Mouse (Mus musculus) limb, embryonic 14.5 days (tissue): ENCODE measurements around the gene Carns1. TPM values are rescaled to one million over a fixed set of nuclear protein-coding genes. Genes with fewer than 3 reads are reported as not detected.
"Not testable (repeated sequence)": the region's sequence is repeated elsewhere in the genome, so short reads cannot be mapped to it uniquely, and the experiment has no call there.

Experiments used
- ATAC-seq: fragments of 200-750 bp; cut with Nextera tagmentation; 2 replicates; pipeline ENCODE4 v1.8.0; 2017; ENCODE audit warnings: low read depth, moderate number of reproducible peaks, moderate TSS enrichment; ENCODE audit not compliant: low FRiP score
- DNase-seq: peaks from one replicate; pipeline ENCODE4 v3.0.0-alpha.2; 2015; ENCODE audit warnings: low spot score
- H3K27ac ChIP-seq: fragments of 300-500 bp; sonication (generic); replicated peaks from 2 replicates; pipeline ENCODE4 v1.5.1; 2014; ENCODE audit warnings: low read depth, mild to moderate bottlenecking, low read length, moderate library complexity, mixed read lengths
- H3K27me3 ChIP-seq: fragments of 300-500 bp; sonication (generic); 2 replicates; pipeline ENCODE4 v1.6.1; 2014; ENCODE audit warnings: low read length, mixed read lengths; ENCODE audit not compliant: control insufficient read depth, insufficient read depth
- H3K36me3 ChIP-seq: fragments of 300-500 bp; sonication (generic); 2 replicates; pipeline ENCODE4 v1.6.1; 2014; ENCODE audit warnings: mild to moderate bottlenecking, low read length, moderate library complexity, mixed read lengths; ENCODE audit not compliant: control insufficient read depth, insufficient read depth
- H3K4me1 ChIP-seq: fragments of 300-500 bp; sonication (generic); 2 replicates; pipeline ENCODE4 v1.6.1; 2014; ENCODE audit warnings: antibody characterized with exemption, low read length, mixed read lengths; ENCODE audit not compliant: control insufficient read depth, insufficient read depth
- H3K4me2 ChIP-seq: fragments of 300-500 bp; sonication (generic); replicated peaks from 2 replicates; pipeline ENCODE4 v1.6.1; 2014; ENCODE audit warnings: low read depth, mild to moderate bottlenecking, low read length, moderate library complexity; ENCODE audit not compliant: severe bottlenecking
- H3K4me3 ChIP-seq: fragments of 300-500 bp; sonication (generic); replicated peaks from 2 replicates; pipeline ENCODE4 v1.5.1; 2014; ENCODE audit warnings: low read length
- H3K9ac ChIP-seq: fragments of 300-500 bp; sonication (generic); 2 replicates; pipeline ENCODE4 v1.6.1; 2014; ENCODE audit warnings: mild to moderate bottlenecking, low read depth, low read length, moderate library complexity; ENCODE audit not compliant: severe bottlenecking
- H3K9me3 ChIP-seq: fragments of 300-500 bp; sonication (generic); 2 replicates; pipeline ENCODE4 v1.6.1; 2016; ENCODE audit warnings: low read length; ENCODE audit not compliant: control insufficient read depth
- POLR2A ChIP-seq: fragments of 200-500 bp; IDR thresholded peaks from 2 replicates; pipeline ENCODE4 v1.8.0; 2012; ENCODE audit warnings: inconsistent platforms, mild to moderate bottlenecking, moderate library complexity, borderline replicate concordance; ENCODE audit not compliant: insufficient read depth, insufficient read length; ENCODE audit errors: extremely low read depth
- WGBS: fragments of 180-500 bp; shearing (Covaris S2); extraction: QIAGEN DNeasy Blood & Tissue Kit; methylation state at CpG from one replicate; pipeline ENCODE4 v1.1.7; 2014; 5-methylcytosine and 5-hydroxymethylcytosine counted together
- polyA plus RNA-seq, 2 experiments: library from polyadenylated mRNA; depleted of rRNA in 1 of 2; stranded (reverse) in 1 of 2; unstranded in 1 of 2; fragments of >200 nt; fragmentation: Nextera tagmentation in 1 of 2; extraction: Ambion mirVana in 1 of 2; gene quantifications; 2 replicates each; pipeline versions ENCODE4 v1.2.1 to v1.2.3; 2012 to 2014

Carns1 gene
- polyA plus RNA-seq, 2 experiments = 1.8 to 2.6 TPM

DNA sequence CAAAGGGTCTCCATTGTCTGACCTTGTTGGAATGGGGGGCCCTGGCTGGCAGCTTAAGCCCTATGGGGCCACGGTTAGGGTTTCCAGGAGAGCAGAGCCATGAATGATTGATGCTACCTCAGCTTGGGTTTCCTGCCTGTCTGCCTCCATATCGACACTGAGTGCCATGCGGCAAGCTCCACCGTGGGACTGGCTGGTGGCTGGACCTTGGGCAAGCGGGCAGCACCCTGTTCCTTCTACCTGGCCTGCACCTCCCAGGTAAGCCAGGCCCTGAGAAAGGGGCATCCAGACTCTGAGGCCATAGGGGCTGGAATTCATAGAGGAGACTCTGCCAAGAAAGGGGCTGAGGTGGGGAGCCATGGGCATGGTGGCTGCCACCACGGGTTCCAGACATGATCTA lies 35.1 kb downstream of the Carns1 start:
- Histone ChIP-seq H3K4me3 (no peak overlapping the region), H3K9ac (no peak overlapping the region), H3K27ac (no peak overlapping the region), H3K27me3 (no peaks in the 10 kb centered on the region), H3K4me2 (no peak overlapping the region), H3K4me1 (no peaks in the 10 kb centered on the region), H3K9me3 (no peaks in the 10 kb centered on the region), H3K36me3 (no peaks in the 10 kb centered on the region)
- whole genome bisulfite sequencing = 71% methylated on average over 6 of the region's 6 CpGs
- DNase-seq = no peak
- ATAC-seq = no peak
- no peak for TF ChIP-seq POLR2A

DNA sequence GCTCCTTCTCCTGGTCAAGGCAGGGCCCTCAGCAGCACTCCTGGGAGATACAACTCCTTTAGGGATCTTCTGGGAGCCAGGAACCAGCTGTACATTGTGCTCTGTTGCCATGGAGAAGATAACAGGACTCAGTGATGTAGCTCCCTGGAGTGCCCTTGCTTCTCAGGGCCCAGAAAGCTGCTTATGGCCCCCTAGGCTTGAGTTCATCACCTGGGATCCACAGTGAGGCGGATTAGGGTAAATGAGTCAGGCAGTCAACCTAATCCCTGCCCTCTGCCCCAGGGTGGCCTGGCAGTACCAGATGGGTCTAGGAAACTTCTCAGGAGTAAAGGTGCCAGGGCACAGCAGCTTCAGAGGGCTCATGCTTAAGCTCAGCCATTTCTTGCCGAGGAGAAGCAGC lies 35.8 kb downstream of the Carns1 start, which contains the start of gene Gpr152:
Gene Gpr152 (plus strand): TSS at position 342 of the 400 bp plus-strand sequence.
- no peaks in the 10 kb centered on the region for H3K9me3 ChIP-seq
- no peaks in the 10 kb centered on the region for H3K36me3 ChIP-seq
- ATAC-seq (no peak), DNase-seq (no peak)
- H3K27me3 ChIP-seq = no peaks in the 10 kb centered on the region
- TF ChIP-seq POLR2A = no peak
- H3K4me1 ChIP-seq = no peaks in the 10 kb centered on the region
- WGBS = 71% methylated on average over 2 of the region's 2 CpGs
- no peak within 1 kb of the TSS for H3K27ac ChIP-seq
- H3K9ac ChIP-seq = no peak within 1 kb of the TSS
- H3K4me3 ChIP-seq = no peak within 1 kb of the TSS
- no peak within 1 kb of the TSS for H3K4me2 ChIP-seq

DNA sequence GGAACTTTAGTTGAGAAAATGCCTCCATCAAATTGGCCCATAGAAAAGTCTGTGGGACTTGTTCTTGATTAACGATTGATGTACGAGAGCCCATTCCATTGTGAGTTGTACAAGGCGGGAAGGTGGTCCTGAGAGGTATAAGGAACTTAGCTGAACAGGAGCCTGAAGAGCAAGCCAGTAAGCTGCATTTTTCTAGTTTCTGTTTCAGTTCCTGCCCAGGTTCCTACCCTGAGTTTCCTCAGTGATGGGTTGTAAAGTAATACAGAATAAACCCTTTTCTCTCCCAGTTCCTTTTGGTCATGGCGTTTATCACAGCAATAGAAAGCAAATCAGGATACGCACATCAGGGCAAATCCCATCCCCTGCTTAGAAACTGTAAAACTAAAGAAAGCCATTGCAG lies 37.4 kb downstream of the Carns1 start:
- H3K9me3 ChIP-seq = no peaks in the 10 kb centered on the region
- H3K27ac ChIP-seq = no peak overlapping the region
- no peak overlapping the region for H3K4me3 ChIP-seq
- no peak for DNase-seq
- H3K27me3 ChIP-seq = no peaks in the 10 kb centered on the region
- 0 out of 2 replicates have a peak, but pooled peaks cover 5% of the 10 kb centered on the region for H3K36me3 ChIP-seq
- H3K9ac ChIP-seq = no peak overlapping the region
- no peaks in the 10 kb centered on the region for H3K4me1 ChIP-seq
- 81% methylated on average over 5 of the region's 5 CpGs for WGBS
- no peak overlapping the region for H3K4me2 ChIP-seq
- no peak for TF ChIP-seq POLR2A
- no peak for ATAC-seq

DNA sequence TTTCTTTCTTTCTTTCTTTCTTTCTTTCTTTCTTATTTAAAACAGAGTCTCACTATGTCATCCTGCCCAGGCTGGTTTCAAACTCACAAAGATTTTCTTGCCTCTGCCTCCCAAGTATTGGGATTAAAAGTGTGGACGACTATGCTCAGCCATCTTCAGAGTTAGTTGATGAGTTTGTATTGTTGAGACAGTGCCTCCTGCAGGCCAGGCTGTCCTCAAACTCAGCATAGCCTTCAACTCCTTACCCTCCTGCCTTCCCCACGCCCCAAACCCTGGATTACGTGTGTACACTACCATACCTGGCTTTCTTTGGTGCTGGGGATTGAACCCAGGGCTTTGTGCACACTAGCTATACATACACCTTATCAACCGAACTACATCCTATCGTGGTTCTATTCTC lies 38.8 kb downstream of the Carns1 start:
- H3K9ac ChIP-seq = no peak overlapping the region
- H3K36me3 ChIP-seq = peaks cover 19% of the 10 kb centered on the region
- no peaks in the 10 kb centered on the region for H3K4me1 ChIP-seq
- no peak overlapping the region for H3K27ac ChIP-seq
- WGBS = 83% methylated on average over 5 of the region's 5 CpGs
- DNase-seq (no peak), ATAC-seq (no peak)
- no peak for TF ChIP-seq POLR2A
- H3K27me3 ChIP-seq = no peaks in the 10 kb centered on the region
- H3K9me3 ChIP-seq = no peaks in the 10 kb centered on the region
- no peak overlapping the region for H3K4me2 ChIP-seq
- no peak overlapping the region for H3K4me3 ChIP-seq

DNA sequence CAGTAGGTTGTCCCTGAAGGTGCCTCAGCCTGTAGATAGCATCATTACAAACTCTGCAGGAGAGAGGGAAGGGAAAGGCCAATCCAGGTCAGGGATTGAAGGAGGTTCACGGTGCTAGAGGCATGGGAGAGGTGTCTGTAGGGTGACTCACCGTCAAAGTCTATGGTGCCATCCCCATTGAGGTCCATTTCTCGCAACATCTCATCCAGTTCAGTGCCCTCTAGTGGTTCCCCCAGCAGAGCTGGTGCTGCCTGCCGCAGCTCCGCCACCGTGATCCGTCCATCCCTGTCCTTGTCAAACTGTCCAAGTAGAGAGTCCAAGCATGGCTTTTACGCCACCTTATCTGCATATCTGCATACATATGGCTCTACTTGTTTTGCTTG lies 39.3 kb downstream of the Carns1 start:
- ATAC-seq, H3K27ac ChIP-seq, H3K4me2 ChIP-seq, H3K4me1 ChIP-seq, H3K9me3 ChIP-seq, H3K4me3 ChIP-seq, DNase-seq, H3K27me3 ChIP-seq, H3K9ac ChIP-seq: not testable (repeated sequence)
- WGBS = 31% methylated on average over 6 of the region's 8 CpGs
- peaks cover 24% of the 10 kb centered on the region for H3K36me3 ChIP-seq

DNA sequence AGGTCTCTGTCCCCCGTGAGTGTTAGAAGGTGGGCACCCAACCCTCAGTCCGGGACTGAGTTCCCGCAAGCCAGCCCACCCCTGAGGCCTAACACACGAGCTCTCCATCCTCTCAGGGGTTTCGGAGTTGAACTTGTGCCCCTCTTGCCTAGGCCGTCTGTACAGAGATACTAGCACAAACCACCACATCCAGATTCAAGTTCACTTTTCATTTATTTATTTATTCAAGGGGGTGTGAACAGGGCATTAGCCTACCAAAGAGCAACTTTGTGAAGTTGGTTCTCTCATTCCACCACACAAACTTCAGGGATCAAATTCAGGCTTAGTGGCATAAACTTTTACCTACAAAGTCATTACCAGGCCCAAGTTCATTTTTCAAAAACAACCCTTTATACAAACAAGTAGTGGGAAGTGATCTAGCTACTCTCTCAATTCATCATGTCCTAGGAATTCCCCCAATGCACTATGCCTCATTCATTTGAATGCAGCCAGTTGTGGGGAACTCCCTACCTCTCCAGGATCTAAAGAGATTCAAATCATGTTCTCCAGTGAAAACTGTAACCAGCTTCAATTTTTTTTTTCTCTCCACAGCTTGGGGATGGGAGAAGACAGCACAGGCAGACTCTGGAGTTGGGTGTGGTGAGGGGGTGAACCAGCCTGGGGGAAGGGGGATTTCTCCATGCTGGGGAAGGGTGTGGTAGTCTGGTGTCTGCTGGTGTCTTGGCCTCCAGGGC lies 39.9 kb downstream of the Carns1 start:
- H3K4me3 ChIP-seq, H3K4me2 ChIP-seq, H3K4me1 ChIP-seq, H3K27ac ChIP-seq, H3K9me3 ChIP-seq, ATAC-seq, H3K9ac ChIP-seq, H3K27me3 ChIP-seq, DNase-seq: not testable (repeated sequence)
- H3K36me3 ChIP-seq = peaks cover 28% of the 10 kb centered on the region
- WGBS = 81% methylated on average over 6 of the region's 6 CpGs
